Mouse (Mus musculus): ENCODE data around the gene Angptl2.

- no peak for TF ChIP-seq POLR2A (IDR thresholded peaks at IDR 0.05; ENCODE audit: extremely low read depth, insufficient read depth, low read length)
- no peak for TF ChIP-seq CTCF (IDR thresholded peaks at IDR 0.05; ENCODE audit: extremely low read depth, insufficient read depth, low read length)
These were observed 74.6 kb downstream of the Angptl2 start for GRCm38 (mm10) chr2:33290491-33290890.
